Mouse (Mus musculus) liver, adult 2 months (tissue): Measurements from ENCODE around the gene Zfp410.

Experiments
- CTCF ChIP-seq: fragments of 200-500 bp; IDR thresholded peaks from 2 replicates; pipeline ENCODE4 v1.5.1; 2011; ENCODE audit warnings: low read depth, low read length, control low read depth
- POLR2A ChIP-seq: fragments of 200-500 bp; IDR thresholded peaks from 2 replicates; pipeline ENCODE4 v1.6.1; 2011; ENCODE audit warnings: low read length, control low read depth; ENCODE audit not compliant: insufficient read depth; ENCODE audit errors: extremely low read depth

GRCm38 (mm10) chr12:84273366-84273765, 43.3 kb upstream of the Zfp410 start:
- TF ChIP-seq CTCF (no peak), POLR2A (no peak)
